Mouse (Mus musculus) bone marrow, adult 2 months (tissue): Measurements from ENCODE around the gene Casq1. TPM values are rescaled to one million over a fixed set of nuclear protein-coding genes. Genes with fewer than 3 reads are reported as not detected.

Experiments used
- H3K27ac ChIP-seq: fragments of 200-500 bp; 2 replicates; pipeline ENCODE4 v1.5.1; 2012; ENCODE audit warnings: low read depth, mild to moderate bottlenecking, control low read depth, inconsistent platforms, low read length; ENCODE audit not compliant: control insufficient read depth, poor library complexity, insufficient read depth
- H3K4me1 ChIP-seq: fragments of 200-500 bp; 2 replicates; pipeline ENCODE4 v1.6.1; 2011; ENCODE audit warnings: low read length; ENCODE audit not compliant: control insufficient read depth, insufficient read depth
- H3K4me3 ChIP-seq: fragments of 200-500 bp; replicated peaks from 2 replicates; pipeline ENCODE3; 2011; ENCODE audit warnings: mild to moderate bottlenecking, low read depth, low read length, control low read depth; ENCODE audit not compliant: control insufficient read depth
- CTCF ChIP-seq: fragments of 200-500 bp; IDR thresholded peaks from 2 replicates; pipeline ENCODE4 v1.5.1; 2011; ENCODE audit warnings: low read length, control low read depth; ENCODE audit not compliant: control insufficient read depth, insufficient read depth
- POLR2A ChIP-seq: fragments of 200-500 bp; IDR thresholded peaks from 2 replicates; pipeline ENCODE4 v1.6.1; 2011; ENCODE audit warnings: low read depth, mild to moderate bottlenecking, control low read depth, low read length, borderline replicate concordance; ENCODE audit not compliant: control insufficient read depth
- WGBS: fragments of 180-500 bp; shearing (Covaris S2); methylation state at CpG from one replicate; pipeline ENCODE4 v1.1.7; 2018; 5-methylcytosine and 5-hydroxymethylcytosine counted together
- polyA plus RNA-seq: library from polyadenylated mRNA; stranded (reverse); fragments of >200 nt; gene quantifications from 2 replicates; pipeline ENCODE4 v1.2.4, GENCODE M21; 2011; ENCODE audit warnings: low replicate concordance; ENCODE audit not compliant: missing spikeins, insufficient read depth, insufficient read length

Gene Casq1
- polyA plus RNA-seq, 1 experiment: not detected

DNA sequence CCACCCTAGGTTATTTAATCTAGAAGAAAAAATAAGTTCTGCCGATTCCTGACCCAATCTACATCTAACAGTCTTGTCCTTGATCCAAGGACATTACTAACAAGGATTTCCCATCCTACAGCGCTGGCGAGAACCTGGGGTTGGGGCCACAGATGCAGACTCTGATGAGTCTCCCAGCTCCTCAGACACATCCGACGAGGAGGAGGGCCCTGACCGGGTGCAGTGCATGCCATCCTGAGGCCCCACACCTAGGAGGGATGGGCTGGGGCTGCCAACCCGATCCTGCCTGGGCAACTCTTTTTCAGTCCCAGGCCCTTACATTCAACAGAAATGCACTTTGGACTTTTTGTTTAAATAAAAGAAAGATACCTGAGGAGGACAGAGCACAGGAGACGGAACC is 25.2 kb downstream of the Casq1 start:
- H3K27ac ChIP-seq: no peak overlapping the region
- 85% methylated on average over 8 of the region's 8 CpGs for WGBS
- no peak overlapping the region for H3K4me3 ChIP-seq
- TF ChIP-seq POLR2A (no peak), CTCF (no peak)
- no peaks in the 10 kb centered on the region for H3K4me1 ChIP-seq

DNA sequence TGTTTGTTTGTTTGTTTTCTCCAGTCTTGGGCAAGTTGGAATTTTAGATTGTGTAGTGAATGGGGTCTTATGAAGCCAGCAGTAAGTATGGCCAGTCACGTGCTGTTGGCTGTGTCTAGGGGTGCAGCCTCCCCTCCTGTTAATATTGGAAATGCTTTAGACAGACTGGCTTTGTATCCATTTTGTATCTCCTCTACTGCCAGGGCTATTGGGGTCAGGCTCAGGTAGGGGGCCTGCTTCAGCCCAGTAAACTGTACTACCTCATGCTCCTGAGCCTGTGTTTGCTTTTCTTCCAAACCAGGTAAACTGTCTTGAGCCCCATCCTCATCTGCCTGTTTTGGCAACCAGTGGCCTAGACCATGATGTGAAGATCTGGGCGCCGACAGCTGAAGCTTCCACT is 27.5 kb downstream of the Casq1 start:
- no peak overlapping the region for H3K4me3 ChIP-seq
- TF ChIP-seq CTCF (no peak), POLR2A (no peak)
- WGBS: 90% methylated on average over 3 of the region's 3 CpGs
- no peak overlapping the region for H3K27ac ChIP-seq
- no peaks in the 10 kb centered on the region for H3K4me1 ChIP-seq

DNA sequence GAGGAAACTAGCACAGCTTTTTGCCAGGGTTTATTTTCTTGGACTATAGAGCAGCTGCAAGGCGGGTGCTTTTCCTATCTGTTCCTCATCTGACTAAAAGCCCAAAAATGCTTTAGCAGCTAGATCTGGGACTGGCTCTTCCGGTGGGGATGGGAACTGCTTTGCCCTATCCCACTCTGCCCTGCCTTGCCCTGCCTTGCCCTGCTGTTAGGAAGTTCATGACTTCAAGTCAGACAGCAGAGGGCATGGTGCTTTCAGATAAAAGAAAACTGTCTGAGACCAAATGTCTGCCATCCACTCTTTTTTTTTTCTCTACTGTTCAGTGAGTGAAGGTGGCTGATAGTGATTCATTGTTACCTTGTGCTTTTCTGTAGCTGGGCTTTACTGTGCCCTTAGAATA is 28.1 kb downstream of the Casq1 start:
- TF ChIP-seq CTCF (no peak), POLR2A (no peak)
- WGBS: 91% methylated on average over 2 of the region's 2 CpGs
- no peak overlapping the region for H3K4me3 ChIP-seq
- H3K27ac ChIP-seq: no peak overlapping the region
- no peaks in the 10 kb centered on the region for H3K4me1 ChIP-seq

- TF ChIP-seq CTCF: peak; percentile 53
- TF ChIP-seq POLR2A: no peak
- no peak overlapping the region for H3K4me3 ChIP-seq
- H3K4me1 ChIP-seq: no peaks in the 10 kb centered on the region
- 82% methylated on average over 4 of the region's 4 CpGs for whole genome bisulfite sequencing
- no peak overlapping the region for H3K27ac ChIP-seq
These were observed 30.8 kb downstream of the Casq1 start for GRCm38 (mm10) chr1:172188891-172189290.

DNA sequence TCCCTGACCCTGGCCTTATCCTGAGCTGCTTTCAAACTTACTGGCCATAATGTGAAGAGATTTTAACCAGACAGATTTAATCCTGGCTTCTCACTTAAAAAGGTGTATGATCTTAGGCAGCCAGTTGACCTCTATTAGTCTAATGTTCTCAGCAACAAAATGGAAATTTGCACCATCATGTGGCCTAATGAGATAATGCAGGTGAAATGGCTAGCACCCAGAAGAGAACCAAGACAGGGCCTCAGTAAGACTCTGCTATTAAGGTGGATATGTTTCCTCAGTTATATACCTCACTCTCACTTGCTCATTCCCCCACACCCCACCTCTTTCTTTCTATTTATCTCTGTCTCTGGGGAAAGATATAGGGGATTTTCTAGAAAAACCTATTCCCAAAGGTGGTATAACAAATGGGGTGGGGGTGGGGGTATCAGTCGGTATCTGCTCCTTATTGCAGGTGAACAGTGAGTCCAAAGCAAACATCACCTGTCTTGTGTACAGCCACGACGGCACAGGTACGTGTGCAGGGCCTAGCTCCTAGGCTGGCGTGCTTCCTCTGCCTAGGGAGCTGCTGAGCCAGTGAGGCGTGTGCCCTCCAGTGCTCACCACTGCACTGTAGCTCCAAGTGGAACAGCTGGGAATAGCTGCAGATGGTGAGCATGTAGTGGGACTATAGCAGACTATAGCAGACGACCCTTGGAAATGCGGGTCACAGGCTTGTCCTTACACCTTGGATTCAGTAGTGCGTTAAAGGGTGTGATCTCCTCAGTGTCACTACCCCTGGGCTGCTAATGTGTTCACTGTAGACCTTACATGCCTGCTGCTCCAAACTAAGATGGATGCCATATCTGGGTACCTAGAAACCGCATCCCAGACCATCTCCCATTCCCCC is 33.0 kb downstream of the Casq1 start:
- TF ChIP-seq CTCF: no peak
- 95% methylated on average over 10 of the region's 10 CpGs for whole genome bisulfite sequencing
- Histone ChIP-seq H3K27ac (no peak overlapping the region), H3K4me3 (no peak overlapping the region), H3K4me1 (no peaks in the 10 kb centered on the region)

DNA sequence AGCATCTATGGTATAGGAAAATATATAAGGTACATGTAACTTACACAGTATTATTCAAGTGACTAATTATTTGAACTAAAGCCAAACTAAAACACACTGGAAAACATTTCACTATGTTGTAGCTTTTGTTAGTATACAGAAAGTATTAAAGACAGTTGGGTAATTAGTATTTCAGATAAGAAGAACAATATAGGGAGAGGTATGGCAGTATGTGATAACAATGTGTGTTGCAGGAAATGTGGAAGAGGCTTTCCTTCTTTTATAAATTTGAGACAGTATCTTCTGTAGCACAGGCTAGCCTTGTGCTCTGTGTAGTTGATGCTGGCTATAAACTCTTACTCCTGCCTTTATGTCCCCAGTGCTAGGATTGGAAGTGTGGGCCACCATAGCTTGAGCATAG is 35.8 kb downstream of the Casq1 start:
- H3K27ac ChIP-seq: no peak overlapping the region
- H3K4me3 ChIP-seq: no peak overlapping the region
- TF ChIP-seq CTCF (no peak), POLR2A (no peak)

DNA sequence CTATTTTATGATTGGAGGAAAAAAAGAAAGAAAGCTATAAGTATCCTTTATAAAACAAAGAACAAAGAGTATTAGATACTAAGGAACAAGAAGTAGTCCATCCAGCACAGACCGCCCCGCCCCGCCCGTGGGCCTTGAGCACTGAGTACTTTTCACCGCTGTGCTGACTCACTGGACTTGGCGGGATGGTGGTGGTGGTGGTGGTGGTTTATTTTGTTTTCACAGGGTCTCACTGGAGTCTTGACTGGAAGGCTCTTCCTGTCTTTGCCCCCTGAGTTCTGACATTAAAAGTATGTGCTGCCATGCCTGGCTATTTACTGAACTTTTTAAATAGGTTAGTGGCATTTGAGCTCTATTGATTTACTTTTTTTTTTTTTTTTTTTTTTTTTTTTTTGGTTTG is 36.6 kb downstream of the Casq1 start:
- Histone ChIP-seq H3K4me1 (no peaks in the 10 kb centered on the region), H3K27ac (no peak overlapping the region), H3K4me3 (no peak overlapping the region)
- WGBS: 94% methylated on average over 6 of the region's 6 CpGs
- TF ChIP-seq POLR2A (no peak), CTCF (no peak)

More for the DNA sequence above, 35.8 kb downstream of the Casq1 start:
- H3K4me1 ChIP-seq: no peaks in the 10 kb centered on the region

DNA sequence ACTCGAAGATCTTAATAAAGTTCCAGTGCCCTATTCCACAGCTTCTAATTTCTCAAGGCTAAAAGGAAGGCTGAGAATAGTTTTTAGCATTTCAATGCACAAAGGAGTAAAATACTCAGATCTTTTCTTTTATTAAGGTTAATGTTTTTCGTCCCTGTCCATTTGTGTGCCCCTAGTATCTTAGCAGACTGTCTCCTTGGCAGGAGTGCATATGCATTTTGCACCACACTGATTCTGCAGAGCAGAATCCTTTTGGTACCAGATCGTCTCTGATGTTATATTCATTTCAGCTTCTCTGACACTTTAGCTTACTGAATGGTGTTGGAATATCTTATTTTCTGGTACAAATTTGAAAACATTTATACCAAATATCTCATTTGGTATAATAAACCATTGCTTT is 37.9 kb downstream of the Casq1 start:
- no peak overlapping the region for H3K4me3 ChIP-seq
- H3K27ac ChIP-seq: no peak overlapping the region
- 86% methylated on average over 3 of the region's 3 CpGs for WGBS
- H3K4me1 ChIP-seq: no peaks in the 10 kb centered on the region
- TF ChIP-seq CTCF: no peak
- no peak for TF ChIP-seq POLR2A
